Mouse (Mus musculus): ENCODE measurements around the gene Auts2. TPM values are rescaled to one million over a fixed set of nuclear protein-coding genes. Genes with fewer than 3 reads are reported as not detected.
A peak's percentile ranks its signal among the peaks of the same experiment; 100 is the strongest.

The Auts2 gene
- polyA plus RNA-seq, 1 experiment from 2014 or later = 94.8 TPM

DNA sequence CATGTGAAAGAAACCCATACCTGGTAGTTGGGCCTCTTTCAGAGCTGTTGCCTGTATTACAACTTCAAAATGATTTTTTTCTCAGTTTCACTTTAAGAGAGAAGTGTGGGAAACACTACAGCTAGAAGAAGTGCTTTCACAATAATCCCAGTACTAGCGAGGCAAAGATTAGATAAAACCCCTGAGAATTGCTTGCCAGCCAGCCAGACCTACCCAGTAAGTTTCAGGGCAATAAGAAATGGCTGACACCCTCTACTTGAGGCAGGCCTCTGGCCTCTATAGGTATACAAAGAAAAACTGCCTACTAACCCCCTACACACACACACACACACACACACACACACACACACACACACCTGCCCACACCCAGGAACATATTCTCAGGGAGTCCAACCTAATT lies 630.2 kb downstream of the Auts2 start:
- H3K27me3 ChIP-seq = peaks cover 22% of the 10 kb centered on the region; the same call in 1 of the 2 replicates
- 0 out of 2 replicates have a peak overlapping the region, but pooled peaks have one; percentile 9 for H3K27ac ChIP-seq
- WGBS = 52% methylated on average over 1 of the region's 1 CpGs
- H3K9ac ChIP-seq = no peak overlapping the region
- ATAC-seq (ENCODE audit: low FRiP score) = no peak
- no peak overlapping the region for H3K4me2 ChIP-seq
- peaks cover 44% of the 10 kb centered on the region for H3K4me1 ChIP-seq
- H3K4me3 ChIP-seq (replicated peaks) = no peak overlapping the region
- H3K36me3 ChIP-seq (replicated peaks) = no peaks in the 10 kb centered on the region
- H3K9me3 ChIP-seq = no peaks in the 10 kb centered on the region

DNA sequence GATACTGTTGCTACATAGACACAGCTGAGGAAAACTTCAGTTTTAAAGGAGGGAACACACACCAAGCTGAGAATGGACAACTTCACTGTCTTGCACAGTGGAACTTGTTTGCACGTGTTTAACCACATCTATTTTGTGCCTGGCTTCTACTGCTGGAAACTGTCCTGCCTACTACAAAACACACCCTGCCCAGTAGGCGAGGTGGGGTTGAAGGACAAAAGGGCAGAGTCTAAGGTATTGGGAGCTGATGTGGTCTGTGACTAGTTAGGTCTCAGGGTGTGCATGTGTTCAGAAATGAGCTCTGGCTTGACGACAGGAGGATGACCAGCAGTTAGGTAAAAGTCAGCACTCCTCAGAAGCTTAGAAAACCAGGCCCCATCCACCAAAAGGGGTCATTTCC lies 636.8 kb downstream of the Auts2 start:
- Histone ChIP-seq H3K9ac (no peak overlapping the region), H3K9me3 (no peaks in the 10 kb centered on the region), H3K27me3 (no peaks in the 10 kb centered on the region), H3K4me1 (no peaks in the 10 kb centered on the region), H3K4me3 (replicated peaks) (no peak overlapping the region), H3K36me3 (replicated peaks) (no peaks in the 10 kb centered on the region), H3K27ac (no peak overlapping the region), H3K4me2 (no peak overlapping the region)
- no peak for ATAC-seq (ENCODE audit: low FRiP score)
- WGBS = 87% methylated on average over 3 of the region's 3 CpGs

DNA sequence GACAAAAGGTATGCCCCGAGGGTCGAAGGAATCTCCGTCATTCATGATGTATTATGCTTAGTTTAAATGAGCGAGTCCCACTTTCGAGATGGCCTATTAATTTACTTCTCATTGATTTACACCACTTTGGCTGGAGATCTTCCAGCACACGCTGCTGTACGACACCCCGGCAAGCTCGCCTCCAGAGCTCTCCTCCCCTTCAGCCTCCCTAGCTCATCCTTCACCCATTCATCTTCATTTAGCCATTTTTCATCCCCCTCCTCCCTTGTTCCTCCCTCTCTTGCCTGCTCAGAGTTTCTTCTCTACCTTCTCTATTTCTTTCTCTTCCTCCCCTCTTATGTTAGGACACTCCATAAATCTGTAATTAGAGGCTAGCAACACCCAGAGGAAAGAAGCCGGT lies 638.7 kb downstream of the Auts2 start:
- ATAC-seq (ENCODE audit: low FRiP score) = no peak
- Histone ChIP-seq H3K27ac (no peak overlapping the region), H3K27me3 (no peaks in the 10 kb centered on the region), H3K9ac (no peak overlapping the region), H3K4me1 (no peaks in the 10 kb centered on the region), H3K4me2 (no peak overlapping the region), H3K4me3 (replicated peaks) (no peak overlapping the region), H3K36me3 (replicated peaks) (no peaks in the 10 kb centered on the region), H3K9me3 (no peaks in the 10 kb centered on the region)
- WGBS = 72% methylated on average over 10 of the region's 10 CpGs

DNA sequence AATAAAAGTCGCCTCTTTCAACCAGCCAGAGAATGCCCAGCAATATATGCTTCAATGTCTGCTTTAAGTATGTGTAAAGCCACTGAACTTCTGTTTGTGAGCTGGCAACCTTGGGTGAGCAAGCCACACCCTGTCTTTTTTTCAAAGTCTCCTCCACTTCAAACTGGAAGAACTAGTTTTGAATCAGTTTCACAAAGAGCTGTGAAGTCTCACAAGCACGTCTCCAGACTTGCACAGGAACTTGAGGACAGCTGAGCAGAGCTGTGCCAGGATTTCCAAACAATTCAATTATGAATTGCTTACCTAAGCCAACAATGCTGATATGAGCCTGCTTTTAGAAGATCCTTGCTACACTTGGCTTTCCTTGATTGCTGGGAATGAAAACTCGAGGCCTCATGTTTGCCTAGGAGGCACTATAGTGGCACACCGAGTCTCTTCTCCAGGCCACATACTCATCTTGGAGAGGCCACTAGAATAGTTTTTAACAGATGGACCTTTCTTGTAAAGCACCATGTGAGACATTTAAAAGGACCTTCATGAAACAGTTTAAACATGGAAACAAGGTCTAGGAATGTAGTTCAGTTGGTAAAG lies 645.0 kb downstream of the Auts2 start:
- H3K4me2 ChIP-seq = no peak overlapping the region
- H3K4me1 ChIP-seq = no peaks in the 10 kb centered on the region; the same call in 1 of the 2 replicates
- H3K27me3 ChIP-seq = no peaks in the 10 kb centered on the region
- 83% methylated on average over 4 of the region's 4 CpGs for whole genome bisulfite sequencing
- H3K36me3 ChIP-seq (replicated peaks) = no peaks in the 10 kb centered on the region
- H3K27ac ChIP-seq = no peak overlapping the region
- ATAC-seq (ENCODE audit: low FRiP score) = no peak
- no peak overlapping the region for H3K4me3 ChIP-seq (replicated peaks)
- H3K9ac ChIP-seq = no peak overlapping the region
- H3K9me3 ChIP-seq = no peaks in the 10 kb centered on the region

DNA sequence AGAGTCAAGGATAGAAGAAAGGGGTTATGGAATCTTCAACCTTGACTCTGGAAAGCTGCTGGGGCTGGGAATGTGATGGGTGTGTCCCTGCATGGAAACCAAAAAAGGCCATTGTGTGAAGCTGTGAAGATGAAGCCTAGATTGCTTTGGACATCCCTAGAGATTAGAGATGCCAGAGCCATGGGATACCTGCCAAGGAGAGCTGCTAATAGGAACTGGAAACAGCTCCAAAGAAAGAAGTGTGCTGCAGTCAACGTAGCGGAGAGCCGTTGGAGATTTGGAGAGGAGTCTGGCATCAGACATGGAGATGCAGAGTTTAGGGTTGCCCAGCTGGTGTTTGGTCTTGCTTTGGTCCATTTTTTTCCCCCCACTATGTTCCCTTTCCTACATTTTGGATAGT lies 656.5 kb downstream of the Auts2 start:
- WGBS = 83% methylated on average over 3 of the region's 3 CpGs
- no peak for ATAC-seq (ENCODE audit: low FRiP score)
- no peaks in the 10 kb centered on the region for H3K36me3 ChIP-seq (replicated peaks)
- H3K27me3 ChIP-seq = no peaks in the 10 kb centered on the region
- H3K27ac ChIP-seq = no peak overlapping the region
- no peaks in the 10 kb centered on the region for H3K9me3 ChIP-seq
- H3K4me3 ChIP-seq (replicated peaks) = no peak overlapping the region
- H3K9ac ChIP-seq = no peak overlapping the region
- no peak overlapping the region for H3K4me2 ChIP-seq
- peaks cover 2% of the 10 kb centered on the region; the same call in 1 of the 2 replicates for H3K4me1 ChIP-seq

DNA sequence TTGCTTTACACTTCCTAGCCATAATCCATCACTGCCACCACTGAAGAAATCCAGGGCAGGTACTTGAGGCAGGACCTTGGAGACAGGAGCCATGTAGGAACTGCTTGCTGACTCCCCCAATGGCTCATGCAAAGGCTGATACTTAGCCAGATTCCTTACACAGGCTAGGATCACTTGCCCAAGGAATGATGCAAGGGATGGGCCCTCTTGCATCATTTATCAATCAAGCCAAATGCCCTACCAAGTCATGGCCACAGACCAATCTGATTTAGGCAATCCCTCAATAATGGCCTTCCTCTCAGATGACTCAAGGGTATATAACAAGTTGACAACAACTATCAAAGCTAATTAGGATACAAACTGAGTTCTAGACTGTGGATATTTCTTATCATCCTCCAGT lies 666.6 kb downstream of the Auts2 start:
- Histone ChIP-seq H3K4me1 (no peaks in the 10 kb centered on the region), H3K4me3 (replicated peaks) (no peak overlapping the region), H3K27me3 (peaks cover 8% of the 10 kb centered on the region), H3K4me2 (no peak overlapping the region), H3K27ac (no peak overlapping the region), H3K9ac (no peak overlapping the region), H3K36me3 (replicated peaks) (no peaks in the 10 kb centered on the region), H3K9me3 (no peaks in the 10 kb centered on the region)
- ATAC-seq (ENCODE audit: low FRiP score) = no peak

DNA sequence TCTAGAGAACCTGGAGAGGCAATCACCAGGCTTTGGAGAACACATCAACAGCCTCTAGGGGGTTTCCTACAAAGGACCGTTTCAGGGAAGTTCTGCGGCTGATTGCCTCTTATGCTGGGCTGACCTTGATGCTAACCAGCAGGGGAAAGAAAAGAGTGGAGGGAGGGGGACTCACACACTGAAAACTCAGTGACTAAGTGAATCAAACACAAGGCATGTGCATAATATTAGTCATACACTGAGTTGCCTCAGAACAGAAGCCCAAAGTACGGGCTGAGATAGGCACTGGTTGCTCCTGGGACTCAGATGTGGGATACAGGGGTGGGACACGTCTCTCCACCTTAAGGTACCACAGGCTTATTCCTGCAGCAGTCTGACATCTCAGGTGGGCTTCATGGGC lies 667.2 kb downstream of the Auts2 start:
- H3K27ac ChIP-seq = no peak overlapping the region
- H3K4me2 ChIP-seq = no peak overlapping the region
- no peak overlapping the region for H3K9ac ChIP-seq
- no peaks in the 10 kb centered on the region for H3K36me3 ChIP-seq (replicated peaks)
- WGBS = 82% methylated on average over 4 of the region's 4 CpGs
- ATAC-seq (ENCODE audit: low FRiP score) = no peak
- H3K4me3 ChIP-seq (replicated peaks) = no peak overlapping the region
- H3K27me3 ChIP-seq = peaks cover 8% of the 10 kb centered on the region
- no peaks in the 10 kb centered on the region for H3K9me3 ChIP-seq
- no peaks in the 10 kb centered on the region for H3K4me1 ChIP-seq

DNA sequence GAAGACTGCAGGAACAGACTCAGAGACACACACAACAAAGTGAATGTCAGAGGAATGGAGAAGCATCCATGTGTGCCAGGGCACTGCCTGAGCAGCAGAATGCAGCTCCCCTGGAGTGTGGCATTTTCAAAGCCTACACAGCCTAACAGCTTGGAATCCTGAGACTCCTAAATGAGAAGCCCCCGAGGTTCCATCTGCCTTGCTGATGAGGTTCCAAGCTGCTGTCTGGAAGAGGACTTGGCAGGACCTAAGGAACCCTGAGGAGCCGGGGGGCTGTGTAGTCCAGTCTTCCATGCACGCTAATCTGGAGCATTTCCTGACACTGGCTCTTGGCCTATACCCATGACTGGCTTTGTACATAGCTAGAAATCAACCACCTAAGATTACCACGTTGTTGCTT lies 670.0 kb downstream of the Auts2 start:
- no peak overlapping the region for H3K4me3 ChIP-seq (replicated peaks)
- no peak overlapping the region for H3K4me2 ChIP-seq
- no peak overlapping the region for H3K27ac ChIP-seq
- WGBS = 78% methylated on average over 4 of the region's 4 CpGs
- H3K9ac ChIP-seq = no peak overlapping the region
- H3K9me3 ChIP-seq = no peaks in the 10 kb centered on the region
- H3K27me3 ChIP-seq = peaks cover 11% of the 10 kb centered on the region
- peaks cover 3% of the 10 kb centered on the region for H3K4me1 ChIP-seq
- no peak for ATAC-seq (ENCODE audit: low FRiP score)
- no peaks in the 10 kb centered on the region for H3K36me3 ChIP-seq (replicated peaks)

DNA sequence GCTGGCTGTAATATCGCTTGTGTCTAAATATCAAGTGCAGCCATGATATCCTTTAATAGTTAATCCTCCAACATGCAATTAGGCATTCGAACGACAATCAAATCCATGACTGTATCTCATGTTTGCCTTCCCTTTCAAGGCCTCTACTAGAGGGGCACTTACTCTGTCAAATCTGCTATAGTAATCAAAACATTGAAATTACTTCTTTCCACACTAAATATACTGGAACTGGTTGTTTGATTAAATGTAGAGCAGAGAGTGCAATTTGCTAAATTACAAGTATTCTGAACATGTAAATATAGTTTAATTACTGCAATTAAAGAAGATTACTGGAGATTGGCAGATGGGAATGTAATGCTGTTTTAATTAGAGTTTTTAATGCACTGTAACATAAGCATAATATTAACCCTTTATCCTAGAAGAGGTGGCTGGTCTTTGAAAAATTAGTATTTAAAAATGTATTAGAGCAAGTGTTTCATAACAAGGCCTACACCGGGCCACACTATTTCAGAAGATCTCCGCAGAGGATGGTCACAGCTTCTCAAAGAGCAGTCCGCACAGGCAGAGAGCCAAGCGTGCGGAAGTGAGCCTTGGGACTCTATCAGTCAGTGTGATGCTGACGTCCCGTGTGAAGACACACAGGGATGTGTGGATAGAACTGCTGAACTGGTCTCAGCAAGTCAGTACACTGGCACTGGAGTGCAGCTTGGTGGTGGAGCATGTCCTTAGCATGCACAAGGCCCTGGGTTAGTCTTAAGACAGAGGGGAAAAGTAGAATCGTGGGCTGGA lies 673.2 kb downstream of the Auts2 start:
- 0 out of 2 replicates have a peak overlapping the region, but pooled peaks have one; percentile 31 for H3K27ac ChIP-seq
- no peaks in the 10 kb centered on the region for H3K9me3 ChIP-seq

DNA sequence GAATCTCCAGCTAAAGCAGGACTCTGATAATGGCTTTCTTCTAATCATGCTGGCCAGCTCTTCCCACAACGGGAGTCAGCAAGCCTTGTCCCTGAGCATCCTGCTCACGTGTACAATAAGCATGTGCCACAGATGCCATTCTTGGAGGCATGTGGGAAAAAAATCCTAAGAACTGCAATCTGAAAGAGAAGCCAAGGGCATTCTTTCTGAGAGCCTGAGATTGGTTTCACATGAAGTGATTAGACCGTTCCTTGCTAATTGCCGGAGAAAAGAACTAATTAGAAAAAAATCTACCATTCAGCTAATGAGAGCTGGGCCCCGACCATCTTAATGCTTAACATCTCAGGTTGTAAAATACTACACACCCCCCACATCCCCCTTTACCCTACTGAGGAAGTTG lies 677.9 kb downstream of the Auts2 start:
- H3K4me1 ChIP-seq = peaks cover 21% of the 10 kb centered on the region
- no peaks in the 10 kb centered on the region for H3K9me3 ChIP-seq
- ATAC-seq (ENCODE audit: low FRiP score) = peak; percentile 52; the same call in 1 of the 2 replicates
- H3K4me3 ChIP-seq (replicated peaks) = no peak overlapping the region
- H3K27ac ChIP-seq = peak overlapping the region; percentile 69
- no peak overlapping the region for H3K9ac ChIP-seq
- no peaks in the 10 kb centered on the region for H3K36me3 ChIP-seq (replicated peaks)
- H3K4me2 ChIP-seq = no peak overlapping the region; the same call in 1 of the 2 replicates
- peaks cover 20% of the 10 kb centered on the region; the same call in 1 of the 2 replicates for H3K27me3 ChIP-seq
- 23% methylated on average over 5 of the region's 5 CpGs for WGBS

More for the DNA sequence above, 673.2 kb downstream of the Auts2 start:
- Histone ChIP-seq H3K36me3 (replicated peaks) (no peaks in the 10 kb centered on the region), H3K4me1 (peaks cover 12% of the 10 kb centered on the region), H3K9ac (no peak overlapping the region), H3K27me3 (peaks cover 17% of the 10 kb centered on the region), H3K4me2 (no peak overlapping the region), H3K4me3 (replicated peaks) (no peak overlapping the region)
- 67% methylated on average over 11 of the region's 11 CpGs for WGBS
- peak; percentile 47 for ATAC-seq (ENCODE audit: low FRiP score)

DNA sequence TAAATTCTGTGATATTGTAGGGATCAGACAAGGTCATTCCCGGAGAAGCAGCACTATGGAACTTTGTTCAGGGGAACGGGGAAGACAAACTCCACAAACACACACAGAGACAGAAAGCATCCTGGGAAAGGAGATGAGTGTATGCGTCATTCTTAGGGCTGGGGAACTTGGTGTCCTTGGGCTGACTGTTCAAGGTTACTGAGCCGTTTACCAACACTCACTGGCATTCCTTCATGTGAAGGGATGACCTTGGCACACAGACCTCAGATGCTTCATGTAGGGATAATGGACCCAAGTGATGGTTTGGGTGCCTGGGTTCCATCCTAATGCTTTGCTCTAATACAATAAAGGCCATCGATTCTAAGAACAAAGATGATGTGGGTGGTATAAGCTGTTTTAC lies 685.2 kb downstream of the Auts2 start:
- ATAC-seq (ENCODE audit: low FRiP score) = no peak
- no peak overlapping the region for H3K9ac ChIP-seq
- H3K27me3 ChIP-seq = peaks cover 13% of the 10 kb centered on the region; the same call in 1 of the 2 replicates
- H3K4me2 ChIP-seq = no peak overlapping the region
- 89% methylated on average over 5 of the region's 5 CpGs for WGBS
- H3K36me3 ChIP-seq (replicated peaks) = no peaks in the 10 kb centered on the region
- H3K27ac ChIP-seq = no peak overlapping the region
- H3K4me1 ChIP-seq = peaks cover 25% of the 10 kb centered on the region
- no peaks in the 10 kb centered on the region for H3K9me3 ChIP-seq
- H3K4me3 ChIP-seq (replicated peaks) = no peak overlapping the region

DNA sequence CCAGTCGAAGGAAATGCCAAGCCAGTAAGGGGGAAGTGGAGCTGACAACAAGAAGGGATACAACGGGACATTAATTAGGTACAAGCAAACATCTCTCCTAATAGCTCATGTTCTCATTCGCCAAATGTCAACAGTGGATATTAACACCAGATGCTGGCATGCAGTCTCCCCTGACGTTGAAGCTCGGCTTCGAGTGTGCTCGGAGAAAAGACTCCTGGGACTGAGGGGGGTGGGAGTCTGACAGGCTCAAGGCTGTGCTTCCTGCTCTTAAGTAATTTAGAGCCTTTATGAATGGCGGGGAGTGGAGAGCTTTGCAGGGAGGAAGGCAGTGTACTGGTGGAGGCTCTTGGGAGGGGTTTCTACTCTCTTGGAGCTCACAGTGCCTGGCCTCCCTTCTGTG lies 687.8 kb downstream of the Auts2 start:
- Histone ChIP-seq H3K9ac (no peak overlapping the region), H3K27me3 (peaks cover 18% of the 10 kb centered on the region), H3K4me3 (replicated peaks) (no peak overlapping the region), H3K27ac (peak overlapping the region; percentile 31; the same call in 1 of the 2 replicates), H3K4me1 (peaks cover 49% of the 10 kb centered on the region), H3K36me3 (replicated peaks) (no peaks in the 10 kb centered on the region), H3K9me3 (no peaks in the 10 kb centered on the region), H3K4me2 (no peak overlapping the region)
- ATAC-seq (ENCODE audit: low FRiP score) = peak; percentile 45
- 6% methylated on average over 8 of the region's 8 CpGs for WGBS

Measured in forebrain, embryonic 12.5 days (tissue).